Comparison of ENCODE assay signal across 9 mouse cellular contexts in genomic region chr10:118121047-118121936, GRCm38 (mm10). TPM values are rescaled to one million over a fixed set of nuclear protein-coding genes. Genes with fewer than 3 reads are reported as not detected.
A peak's percentile ranks its signal among the peaks of the same experiment; 100 is the strongest.
DNase-seq lines count a peak whose midpoint lies in the region; ATAC-seq and TF ChIP-seq lines count a peak whose summit lies in the region.
"Had no signal": no experiment of that assay in that cellular context is flagged by ENCODE, and none has a peak within 500 bp of the region (broad histone marks: within the 10 kb centered on the region; RNA-seq: fewer than 3 reads in every experiment).

No protein-coding gene starts in this region.

- intact Hi-C loops in heart, postnatal 36 days (cut with DNase I) = no loop called here

- 87% methylated on average over 25 of the region's 25 CpGs for WGBS in forebrain, embryonic 12.5 days
- WGBS in midbrain, embryonic 10.5 days = 83% methylated on average over 25 of the region's 25 CpGs

- H3K4me3 ChIP-seq in C2C12 (ENCODE audit: insufficient read depth, poor library complexity, severe bottlenecking) = no peak overlapping the region
- H3K4me3 ChIP-seq in forebrain, embryonic 12.5 days (replicated peaks) = no peak overlapping the region
- no peak overlapping the region for H3K4me3 ChIP-seq in midbrain, embryonic 10.5 days

- TF ChIP-seq CTCF in C2C12 (IDR thresholded peaks at IDR 0.05; ENCODE audit: control insufficient read depth, insufficient read depth, insufficient read length) = no peak

- peak; percentile 39 to 45 for DNase-seq in heart, postnatal 36 days
- no peak for DNase-seq in midbrain, embryonic 10.5 days (ENCODE audit: low spot score)
- DNase-seq in right cerebral cortex, adult 2 months (ENCODE audit: low spot score in 2 of 2) = no peak
- no peak for DNase-seq in testis, postnatal 10 days (ENCODE audit: low spot score)
- no peak for DNase-seq in left cerebral cortex, adult 11 months (ENCODE audit: low spot score)
- DNase-seq in cerebellum, postnatal 14 days = no peak

- no peaks in the 10 kb centered on the region for H3K27me3 ChIP-seq in C2C12 (ENCODE audit: control insufficient read depth, insufficient read depth, insufficient read length)
- H3K27me3 ChIP-seq in forebrain, embryonic 12.5 days = no peaks in the 10 kb centered on the region
- H3K27me3 ChIP-seq in midbrain, embryonic 10.5 days (ENCODE audit: low read depth, poor library complexity, severe bottlenecking) = no peaks in the 10 kb centered on the region

- H3K79me2 ChIP-seq in C2C12 (ENCODE audit: control insufficient read depth, insufficient read depth) = no peaks in the 10 kb centered on the region

- H3K27ac ChIP-seq in forebrain, embryonic 12.5 days = peak overlapping the region; percentile 53; the same call in 1 of the 2 replicates
- H3K27ac ChIP-seq in midbrain, embryonic 10.5 days (replicated peaks) = peak overlapping the region; percentile 46; the same call in 1 of the 2 replicates
- H3K27ac ChIP-seq: liver, embryonic 14.5 days had no signal

- H3K4me1 ChIP-seq in forebrain, embryonic 12.5 days = peaks cover 9% of the 10 kb centered on the region; the same call in 1 of the 2 replicates
- H3K4me1 ChIP-seq in midbrain, embryonic 10.5 days = no peaks in the 10 kb centered on the region; the same call in 1 of the 2 replicates

- no peaks in the 10 kb centered on the region for H3K9me3 ChIP-seq in forebrain, embryonic 12.5 days
- H3K9me3 ChIP-seq in midbrain, embryonic 10.5 days (replicated peaks) = no peaks in the 10 kb centered on the region

- H3ac ChIP-seq in C2C12 (ENCODE audit: control insufficient read depth, insufficient read length, low read depth) = peak overlapping the region; percentile 64

- no peaks in the 10 kb centered on the region for H3K36me3 ChIP-seq in C2C12 (ENCODE audit: control insufficient read depth, insufficient read depth)
- no peaks in the 10 kb centered on the region for H3K36me3 ChIP-seq in forebrain, embryonic 12.5 days (replicated peaks)
- no peaks in the 10 kb centered on the region for H3K36me3 ChIP-seq in midbrain, embryonic 10.5 days

- no peak overlapping the region for H3K9ac ChIP-seq in forebrain, embryonic 12.5 days
- H3K9ac ChIP-seq: liver, embryonic 14.5 days had no signal

- no peak; the same call in 1 of the 2 replicates for ATAC-seq in forebrain, embryonic 12.5 days (ENCODE audit: low FRiP score)

- no peaks in the 10 kb centered on the region for H3K79me3 ChIP-seq in C2C12 (ENCODE audit: low read depth)

- no peak overlapping the region for H3K4me2 ChIP-seq in forebrain, embryonic 12.5 days

TF ChIP-seq in C2C12, 6 proteins besides CTCF, POLR2A, EP300 and RAD21:
- TF ChIP-seq MYOD1 (IDR thresholded peaks at IDR 0.05; ENCODE audit: control insufficient read depth, insufficient read length, low read depth) (no peak), CEBPB (IDR thresholded peaks at IDR 0.05; ENCODE audit: low read depth) (peak; percentile 95), MAX (IDR thresholded peaks at IDR 0.05) (no peak), MYOG (IDR thresholded peaks at IDR 0.05; ENCODE audit: control insufficient read depth, extremely low read depth, insufficient read length) (no peak)

RNA-seq across cellular contexts. Expression of gene Mdm1, which starts 20.3 kb away (rescaled TPM):
- polyA plus RNA-seq in C2C12 (2012; fragmentation: generic; extraction: Trizol) = 7.2 TPM
- polyA plus RNA-seq in forebrain, embryonic 12.5 days (2016; fragmentation: Nextera tagmentation; extraction: Ambion mirVana) = 62.2 and 63.8 TPM in 2 replicates
- total RNA-seq in heart, postnatal 36 days (2021) = 1 to 10 TPM; 4.3 to 6.1 TPM
- 53.8 and 56.2 TPM in 2 replicates for polyA plus RNA-seq in midbrain, embryonic 10.5 days (2016; fragmentation: Nextera tagmentation; extraction: Ambion mirVana)

Comparison
In these comparisons a context has a peak if more than half of its experiments do, and no peak if none do; other contexts are left out.
1. DNase-seq: peak in heart, postnatal 36 days (2 of 2); none in midbrain, embryonic 10.5 days (single experiment), right cerebral cortex, adult 2 months (0 of 2), testis, postnatal 10 days (single experiment), left cerebral cortex, adult 11 months (single experiment) and cerebellum, postnatal 14 days (0 of 2).